Mouse (Mus musculus) CH12.LX (cell line): Measurements from ENCODE around the gene Kcnh4. TPM values are rescaled to one million over a fixed set of nuclear protein-coding genes. Genes with fewer than 3 reads are reported as not detected.

Experiments
- DNase-seq: peaks from one replicate; pipeline ENCODE4 v3.0.0-alpha.2; 2013; ENCODE audit errors: extremely low read depth
- H3K27ac ChIP-seq: 2 replicates; pipeline ENCODE4 v1.5.1; 2012; ENCODE audit warnings: low read depth, mild to moderate bottlenecking, control low read depth, moderate library complexity; ENCODE audit not compliant: insufficient read depth
- H3K27me3 ChIP-seq: replicated peaks from 2 replicates; pipeline ENCODE3; 2012; ENCODE audit warnings: inconsistent platforms
- H3K36me3 ChIP-seq, 2 experiments: replicated peaks in 1 of 2; 2 replicates each; pipeline versions ENCODE3 to v1.6.1; 2012; ENCODE audit warnings: inconsistent platforms in 1 of 2, low read length in 1 of 2, mild to moderate bottlenecking in 1 of 2, mixed read lengths in 1 of 2, moderate library complexity in 1 of 2; ENCODE audit not compliant: control insufficient read depth in 1 of 2, insufficient read depth in 1 of 2
- H3K4me1 ChIP-seq, 2 experiments: 2 replicates each; pipeline ENCODE4 v1.6.1; 2012; ENCODE audit warnings: inconsistent platforms in 1 of 2, moderate library complexity in 1 of 2; ENCODE audit not compliant: insufficient read depth in 2 of 2, control insufficient read depth in 1 of 2
- H3K4me2 ChIP-seq: 2 replicates; pipeline ENCODE4 v1.6.1; 2012; ENCODE audit warnings: low read depth, mild to moderate bottlenecking, control low read depth; ENCODE audit not compliant: poor library complexity, insufficient read depth, severe bottlenecking
- H3K4me3 ChIP-seq, 3 experiments: fragments of 150-350 bp in 1 of 3; sonication (generic) in 1 of 3; replicated peaks in 1 of 3; 2 replicates each; pipeline versions ENCODE3 to v1.5.1; 2011 to 2012; ENCODE audit warnings: low read depth in 2 of 3, low read length in 2 of 3, mild to moderate bottlenecking in 2 of 3, moderate library complexity in 2 of 3, control low read depth in 1 of 3, improper control_type of control experiment in 1 of 3, inconsistent platforms in 1 of 3, mixed read lengths in 1 of 3; ENCODE audit not compliant: poor library complexity in 1 of 3
- H3K79me2 ChIP-seq: replicated peaks from 2 replicates; pipeline ENCODE4 v1.6.1; 2012; ENCODE audit warnings: mild to moderate bottlenecking, moderate library complexity; ENCODE audit not compliant: control insufficient read depth, poor library complexity, insufficient read depth, severe bottlenecking; ENCODE audit errors: extremely low read depth
- H3K9ac ChIP-seq: 2 replicates; pipeline ENCODE4 v1.6.1; 2012; ENCODE audit warnings: low read depth, mild to moderate bottlenecking, control low read depth, moderate library complexity; ENCODE audit not compliant: insufficient read depth
- H3K9me3 ChIP-seq: replicated peaks from 2 replicates; pipeline ENCODE3; 2012; ENCODE audit warnings: low read length, inconsistent platforms, mixed read lengths
- BHLHE40 ChIP-seq: IDR thresholded peaks from 2 replicates; pipeline ENCODE4 v1.6.1; 2011; ENCODE audit warnings: mild to moderate bottlenecking, low read depth, low read length, improper control_type of control experiment
- CHD1 ChIP-seq: IDR thresholded peaks from 2 replicates; pipeline ENCODE4 v1.6.1; 2012; ENCODE audit warnings: low read depth, low read length, improper control_type of control experiment, inconsistent platforms
- CHD2 ChIP-seq: IDR thresholded peaks from 2 replicates; pipeline ENCODE4 v1.6.1; 2011; ENCODE audit warnings: low read length, improper control_type of control experiment
- CTCF ChIP-seq, 2 experiments: IDR thresholded peaks in 1 of 2; conservative IDR thresholded peaks in 1 of 2; 2 replicates each; pipeline ENCODE4 v1.5.1; 2011 to 2012; ENCODE audit warnings: low read depth in 2 of 2, low read length in 2 of 2, improper control_type of control experiment in 1 of 2, inconsistent platforms in 1 of 2, mild to moderate bottlenecking in 1 of 2, moderate library complexity in 1 of 2
- E2F4 ChIP-seq: IDR thresholded peaks from 2 replicates; pipeline ENCODE4 v1.6.1; 2011; ENCODE audit warnings: low read depth, low read length, improper control_type of control experiment; ENCODE audit not compliant: insufficient replicate concordance
- ELF1 ChIP-seq: IDR thresholded peaks from 2 replicates; pipeline ENCODE4 v1.6.1; 2014; ENCODE audit warnings: low read depth, mild to moderate bottlenecking, inconsistent platforms, low read length, improper control_type of control experiment
- EP300 ChIP-seq: IDR thresholded peaks from 2 replicates; pipeline ENCODE4 v1.6.1; 2011; ENCODE audit warnings: low read length, improper control_type of control experiment
- ETS1 ChIP-seq: conservative IDR thresholded peaks from 2 replicates; pipeline ENCODE4 v1.6.1; 2012; ENCODE audit warnings: low read depth, mild to moderate bottlenecking, inconsistent platforms, low read length, improper control_type of control experiment, moderate library complexity
- IRF4 ChIP-seq: IDR thresholded peaks from 2 replicates; pipeline ENCODE4 v1.6.1; 2014; ENCODE audit warnings: low read depth, mild to moderate bottlenecking, inconsistent platforms, low read length, improper control_type of control experiment
- JUN ChIP-seq: IDR thresholded peaks from 2 replicates; pipeline ENCODE4 v1.6.1; 2011; ENCODE audit warnings: low read depth, mild to moderate bottlenecking, low read length, improper control_type of control experiment, moderate library complexity; ENCODE audit not compliant: insufficient read depth
- JUND ChIP-seq: conservative IDR thresholded peaks from 2 replicates; pipeline ENCODE4 v1.6.1; 2011; ENCODE audit warnings: low read depth, low read length, improper control_type of control experiment
- MAX ChIP-seq: IDR thresholded peaks from 2 replicates; pipeline ENCODE4 v1.6.1; 2011; ENCODE audit warnings: low read length, improper control_type of control experiment
- MXI1 ChIP-seq: IDR thresholded peaks from 2 replicates; pipeline ENCODE4 v1.6.1; 2011; ENCODE audit warnings: mild to moderate bottlenecking, low read depth, low read length, improper control_type of control experiment
- MYC ChIP-seq: IDR thresholded peaks from 2 replicates; pipeline ENCODE4 v1.6.1; 2011; ENCODE audit warnings: low read depth, mild to moderate bottlenecking, improper control_type of control experiment, low read length
- NELFE ChIP-seq: IDR thresholded peaks from 2 replicates; pipeline ENCODE4 v1.6.1; 2011; ENCODE audit warnings: low read depth, low read length, improper control_type of control experiment
- NRF1 ChIP-seq: IDR thresholded peaks from 2 replicates; pipeline ENCODE4 v1.6.1; 2014; ENCODE audit warnings: low read depth, mild to moderate bottlenecking, inconsistent platforms, low read length, improper control_type of control experiment, moderate library complexity
- PAX5 ChIP-seq: IDR thresholded peaks from 2 replicates; pipeline ENCODE4 v1.6.1; 2012; ENCODE audit warnings: low read length, inconsistent platforms, mixed read lengths
- POLR2A ChIP-seq: IDR thresholded peaks from 2 replicates; pipeline ENCODE4 v1.6.1; 2011; ENCODE audit warnings: low read depth, mild to moderate bottlenecking, improper control_type of control experiment, low read length
- POLR2AphosphoS2 ChIP-seq: IDR thresholded peaks from 2 replicates; pipeline ENCODE4 v1.6.1; 2011; ENCODE audit warnings: low read depth, low read length, improper control_type of control experiment
- RAD21 ChIP-seq: IDR thresholded peaks from 2 replicates; pipeline ENCODE4 v1.6.1; 2011; ENCODE audit warnings: low read depth, mild to moderate bottlenecking, low read length, improper control_type of control experiment, moderate library complexity
- RCOR1 ChIP-seq: conservative IDR thresholded peaks from 2 replicates; pipeline ENCODE4 v1.6.1; 2012; ENCODE audit warnings: low read depth, mild to moderate bottlenecking, inconsistent platforms, low read length, improper control_type of control experiment
- TBP ChIP-seq: conservative IDR thresholded peaks from 2 replicates; pipeline ENCODE4 v1.6.1; 2011; ENCODE audit warnings: low read depth, low read length, improper control_type of control experiment
- TCF12 ChIP-seq: IDR thresholded peaks from 2 replicates; pipeline ENCODE4 v1.6.1; 2014; ENCODE audit warnings: low read depth, mild to moderate bottlenecking, inconsistent platforms, low read length, improper control_type of control experiment
- UBTF ChIP-seq: IDR thresholded peaks from 2 replicates; pipeline ENCODE4 v1.6.1; 2012; ENCODE audit warnings: low read depth, mild to moderate bottlenecking, inconsistent platforms, low read length, improper control_type of control experiment, moderate library complexity
- ZC3H11A ChIP-seq: IDR thresholded peaks from 2 replicates; pipeline ENCODE4 v1.6.1; 2012; ENCODE audit warnings: low read depth, mild to moderate bottlenecking, inconsistent platforms, low read length, improper control_type of control experiment
- ZKSCAN1 ChIP-seq: IDR thresholded peaks from 2 replicates; pipeline ENCODE4 v1.6.1; 2012; ENCODE audit warnings: low read depth, inconsistent platforms, low read length, improper control_type of control experiment, borderline replicate concordance
- ZNF384 ChIP-seq: IDR thresholded peaks from 2 replicates; pipeline ENCODE4 v1.6.1; 2012; ENCODE audit warnings: low read depth, low read length, improper control_type of control experiment, inconsistent platforms
- dilution Hi-C: fragments of 300-500 bp; cut with MboI; formaldehyde crosslinking; loops from 2 replicates; pipeline ENCODE4 v1.14.3; 2020; ENCODE audit warnings: low sequenced_read_pairs; ENCODE audit not compliant: extremely low pct_unique_long_range_greater_than_20kb, extremely low pct_ligation_motif_present
- in situ Hi-C: fragments of 300-500 bp; cut with MboI; formaldehyde crosslinking; loops from 3 replicates; pipeline ENCODE4 v1.14.3; 2019; ENCODE audit warnings: low sequenced_read_pairs, low pct_ligation_motif_present, low pct_unique_long_range_greater_than_20kb, mixed read lengths
- polyA plus RNA-seq: library from polyadenylated mRNA; unstranded; fragments of >175 nt; gene quantifications from 2 replicates; pipeline ENCODE4 v1.2.1, GENCODE M21; 2012; ENCODE audit warnings: low read depth; ENCODE audit not compliant: insufficient read length
- total RNA-seq, 2 experiments: library from RNA; depleted of rRNA; stranded (reverse); fragments of 300-350 nt in 1 of 2; fragments of >200 nt in 1 of 2; gene quantifications; 2 replicates each; pipeline ENCODE4 v1.2.3; 2012 to 2014

Gene Kcnh4
- total and polyA plus RNA-seq, 3 experiments = 0.87 to 4.0 (median 2.2) TPM

DNA sequence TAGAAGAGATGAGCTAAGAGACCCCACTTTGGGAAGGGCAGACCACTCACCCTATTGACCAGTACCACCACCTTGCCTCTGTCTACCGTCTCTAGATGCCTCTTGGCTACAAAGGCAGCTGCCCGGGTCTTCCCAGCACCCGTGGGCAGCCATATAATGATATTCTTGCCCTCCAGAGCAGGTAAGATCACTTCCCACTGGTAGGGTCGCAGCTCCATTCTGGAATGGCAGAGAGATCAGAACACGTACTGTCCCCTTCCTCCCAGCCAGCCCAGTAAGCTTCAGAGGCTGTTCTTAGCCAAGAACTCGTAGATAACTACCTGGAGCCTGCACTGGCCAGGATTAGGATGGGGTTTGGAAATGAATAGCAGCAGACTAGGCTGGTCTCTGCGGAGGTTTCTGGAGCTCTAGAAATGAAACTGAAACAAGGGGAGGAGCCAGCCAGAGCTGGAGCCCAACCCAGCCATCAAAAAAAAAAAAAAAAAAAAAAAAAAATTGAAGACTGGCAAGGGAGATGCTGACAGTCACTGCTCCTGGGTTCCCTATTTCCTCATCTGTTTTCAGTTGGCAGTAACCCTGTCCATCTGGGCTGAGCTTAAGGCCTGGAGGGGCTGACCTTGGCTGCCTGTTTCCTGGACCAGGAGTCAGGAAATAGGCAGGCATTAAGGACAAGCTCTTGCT lies 55.8 kb downstream of the Kcnh4 start, which contains the start of gene Dhx58:
Gene Dhx58 (minus strand): TSS at position 421 of the 681 bp plus-strand sequence.
- H3K4me3 ChIP-seq = peak within 1 kb of the TSS; percentile 41 to 56 (median 50)
- dilution Hi-C loops = no loop called here
- H3K79me2 ChIP-seq = no peaks in the 10 kb centered on the region
- H3K4me1 ChIP-seq = peaks cover 22 to 65% of the 10 kb centered on the region in 2 experiments
- no peaks in the 10 kb centered on the region for H3K9me3 ChIP-seq
- DNase-seq = peak; percentile 86
- peak within 1 kb of the TSS; percentile 86 for H3K4me2 ChIP-seq
- in situ Hi-C loops = no loop called here
- H3K27ac ChIP-seq = peak within 1 kb of the TSS; percentile 58
- peak within 1 kb of the TSS; percentile 59 for H3K9ac ChIP-seq
- peak; percentile 44; the same call in 1 of the 2 replicates for TF ChIP-seq POLR2A
- peak; percentile 100 for TF ChIP-seq ZNF384
- TF ChIP-seq CHD2 = peak; percentile 60
- no peak for TF ChIP-seq MYC
- 0 out of 2 replicates have a peak, but pooled peaks have one; percentile 38 for TF ChIP-seq TBP
- peak; percentile 56; the same call in 1 of the 2 replicates for TF ChIP-seq UBTF
- no peak for TF ChIP-seq NELFE
- no peak for TF ChIP-seq CHD1
- TF ChIP-seq CTCF (conservative IDR thresholded peaks at IDR 0.05 in 1 of 2, IDR thresholded peaks at IDR 0.05 in 1 of 2; ENCODE audit: low read depth in 2 of 2, low read length in 2 of 2) = no peak
- peak; percentile 72; the same call in 1 of the 2 replicates for TF ChIP-seq POLR2AphosphoS2
- TF ChIP-seq JUN = peak; percentile 34; the same call in 1 of the 2 replicates
- TF ChIP-seq IRF4 = peak; percentile 89
- peak; percentile 34; the same call in 1 of the 2 replicates for TF ChIP-seq ETS1
- 0 out of 2 replicates have a peak, but pooled peaks have one; percentile 7 for TF ChIP-seq JUND
- peaks cover 41 to 68% of the 10 kb centered on the region in 2 experiments for H3K36me3 ChIP-seq
- no peaks in the 10 kb centered on the region for H3K27me3 ChIP-seq

DNA sequence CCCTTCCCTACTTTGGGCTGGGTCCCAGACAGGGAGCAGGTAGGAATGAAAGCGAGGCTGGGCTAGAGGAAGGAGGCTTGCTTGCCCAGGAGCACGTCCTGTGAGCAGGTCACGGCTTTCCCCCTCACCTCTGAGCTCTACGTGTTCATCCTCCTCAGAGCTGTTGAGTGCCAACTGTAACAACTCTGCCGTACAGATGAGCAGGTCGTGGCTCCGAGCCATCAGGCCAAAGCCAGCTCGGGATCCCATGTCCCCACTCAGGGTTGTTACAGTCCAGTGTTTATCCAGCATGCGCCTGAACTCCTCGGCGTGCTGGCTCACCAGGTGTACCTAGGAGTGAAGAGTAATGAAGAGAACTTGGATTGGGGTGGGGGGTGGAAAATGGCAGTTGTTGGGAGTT lies 56.4 kb downstream of the Kcnh4 start:
- Histone ChIP-seq H3K27ac (0 out of 2 replicates have a peak overlapping the region, but pooled peaks have one; percentile 11), H3K9me3 (no peaks in the 10 kb centered on the region), H3K27me3 (no peaks in the 10 kb centered on the region), H3K4me1 (peaks cover 22 to 59% of the 10 kb centered on the region in 2 experiments), H3K79me2 (no peaks in the 10 kb centered on the region), H3K36me3 (peaks cover 35 to 68% of the 10 kb centered on the region in 2 experiments)
- dilution Hi-C loops = no loop called here
- in situ Hi-C loops = no loop called here
- TF ChIP-seq ZKSCAN1 (no peak), POLR2A (no peak), RCOR1 (no peak), E2F4 (no peak), CTCF (conservative IDR thresholded peaks at IDR 0.05 in 1 of 2, IDR thresholded peaks at IDR 0.05 in 1 of 2; ENCODE audit: low read depth in 2 of 2, low read length in 2 of 2) (no peak), EP300 (no peak), JUN (no peak), RAD21 (no peak), MAX (no peak), BHLHE40 (no peak), UBTF (no peak), MYC (no peak), TCF12 (no peak), ELF1 (no peak), PAX5 (no peak), TBP (no peak), NRF1 (no peak), POLR2AphosphoS2 (no peak), ZC3H11A (no peak), MXI1 (no peak; the same call in 1 of the 2 replicates)
- TF ChIP-seq, all 38 proteins: peak for 0
- no peak for DNase-seq
- H3K4me3 ChIP-seq = peak overlapping the region; percentile 41 to 56 (median 50)
- H3K9ac ChIP-seq = peak overlapping the region; percentile 50
- peak overlapping the region; percentile 86 for H3K4me2 ChIP-seq
